Mouse (Mus musculus) urinary bladder, postnatal 4 days (tissue): Measurements from ENCODE around the gene Nat8f6.
"Not testable (repeated sequence)": the region's sequence is repeated elsewhere in the genome, so short reads cannot be mapped to it uniquely, and the experiment has no call there.

ENCODE experiments used
- DNase-seq, 2 experiments: peaks; one replicate each; pipeline ENCODE4 v3.0.0; 2021 to 2022; ENCODE audit warnings: low spot score in 2 of 2

Nat8f6 gene

GRCm38 (mm10) chr6:85820837-85821236 lies at the start of gene Nat8f6, which contains the start of gene Nat8f5:
Nat8f6 (minus strand) TSS chr6:85820954.
Nat8f5 (minus strand) TSS chr6:85820972.
- DNase-seq = no peak

- not testable (repeated sequence) for DNase-seq
Measured at GRCm38 (mm10) chr6:85869006-85869405, 48.3 kb upstream of the Nat8f6 start, which contains the start of gene Nat8f2. Nat8f2 (minus strand) TSS chr6:85869158.

GRCm38 (mm10) chr6:85867726-85868690 lies 47.3 kb upstream of the Nat8f6 start:
- no peak for DNase-seq

GRCm38 (mm10) chr6:85866995-85867394 lies 46.2 kb upstream of the Nat8f6 start:
- DNase-seq = not testable (repeated sequence)

GRCm38 (mm10) chr6:85866166-85866565 lies 45.4 kb upstream of the Nat8f6 start:
- DNase-seq = not testable (repeated sequence)

- DNase-seq = not testable (repeated sequence)
Measured at GRCm38 (mm10) chr6:85864900-85865639, 44.3 kb upstream of the Nat8f6 start.

- DNase-seq = no peak
Measured at GRCm38 (mm10) chr6:85863840-85864239, 43.1 kb upstream of the Nat8f6 start.

GRCm38 (mm10) chr6:85863136-85863535 lies 42.4 kb upstream of the Nat8f6 start:
- no peak for DNase-seq

GRCm38 (mm10) chr6:85862565-85862964 lies 41.8 kb upstream of the Nat8f6 start:
- DNase-seq = no peak

GRCm38 (mm10) chr6:85861247-85861646 lies 40.5 kb upstream of the Nat8f6 start:
- DNase-seq = no peak

GRCm38 (mm10) chr6:85856194-85856678 lies 35.5 kb upstream of the Nat8f6 start:
- DNase-seq = peak in 1 of 2 experiments; percentile 46

GRCm38 (mm10) chr6:85853481-85853880 lies 32.7 kb upstream of the Nat8f6 start:
- no peak for DNase-seq

GRCm38 (mm10) chr6:85851062-85851773 lies 30.5 kb upstream of the Nat8f6 start:
- DNase-seq = no peak

GRCm38 (mm10) chr6:85849240-85849639 lies 28.5 kb upstream of the Nat8f6 start:
- no peak for DNase-seq

GRCm38 (mm10) chr6:85848140-85848539 lies 27.4 kb upstream of the Nat8f6 start:
- DNase-seq = no peak

- no peak for DNase-seq
Measured at GRCm38 (mm10) chr6:85846921-85847320, 26.2 kb upstream of the Nat8f6 start.

- DNase-seq = not testable (repeated sequence)
Measured at GRCm38 (mm10) chr6:85843677-85844458, 23.1 kb upstream of the Nat8f6 start.

- no peak for DNase-seq
Measured at GRCm38 (mm10) chr6:85839982-85840381, 19.2 kb upstream of the Nat8f6 start.

- no peak for DNase-seq
Measured at GRCm38 (mm10) chr6:85838674-85839073, 17.9 kb upstream of the Nat8f6 start.

- not testable (repeated sequence) for DNase-seq
Measured at GRCm38 (mm10) chr6:85837307-85837706, 16.6 kb upstream of the Nat8f6 start.

GRCm38 (mm10) chr6:85836827-85837226 lies 16.1 kb upstream of the Nat8f6 start:
- DNase-seq = peak; percentile 40 to 70
